Mouse (Mus musculus) adrenal gland, adult 8-10 months (tissue): ENCODE results near the gene Sars2. TPM values are rescaled to one million over a fixed set of nuclear protein-coding genes. Genes with fewer than 3 reads are reported as not detected.
"Not testable (repeated sequence)": the region's sequence is repeated elsewhere in the genome, so short reads cannot be mapped to it uniquely, and the experiment has no call there.

Experiments used
- DNase-seq: peaks from one replicate; pipeline ENCODE4 v3.0.0; 2022
- total RNA-seq, 4 experiments: library from RNA; stranded (reverse); gene quantifications; 2 replicates each; pipeline ENCODE4 v1.2.4; 2022

The Sars2 gene
- total RNA-seq, result 10 to 100 TPM; 18.0 to 26.2 (median 20.3) TPM

GRCm38 (mm10) chr7:28741709-28742438 is at the start of gene Sars2, which contains the start of gene Mrps12:
Gene Sars2 (plus strand): TSS chr7:28741992.
Gene Mrps12 (minus strand): TSS chr7:28741820.
- peak; percentile 96 for DNase-seq

- no peak for DNase-seq
Measured at GRCm38 (mm10) chr7:28692545-28693320, 49.1 kb upstream of the Sars2 start, which contains the start of gene Fbxo27. Gene Fbxo27 (plus strand): TSS chr7:28692849.

GRCm38 (mm10) chr7:28693321-28693966 is 48.3 kb upstream of the Sars2 start:
- DNase-seq, result peak; percentile 30

- no peak for DNase-seq
Measured at GRCm38 (mm10) chr7:28694423-28694822, 47.4 kb upstream of the Sars2 start.

- no peak for DNase-seq
Measured at GRCm38 (mm10) chr7:28694966-28695511, 46.8 kb upstream of the Sars2 start.

- no peak for DNase-seq
Measured at GRCm38 (mm10) chr7:28697277-28697676, 44.5 kb upstream of the Sars2 start.

- no peak for DNase-seq
Measured at GRCm38 (mm10) chr7:28700269-28700668, 41.5 kb upstream of the Sars2 start.

- not testable (repeated sequence) for DNase-seq
Measured at GRCm38 (mm10) chr7:28701306-28701705, 40.5 kb upstream of the Sars2 start.

GRCm38 (mm10) chr7:28702601-28703143 is 39.1 kb upstream of the Sars2 start:
- DNase-seq, result no peak

- no peak for DNase-seq
Measured at GRCm38 (mm10) chr7:28709454-28709853, 32.3 kb upstream of the Sars2 start.

GRCm38 (mm10) chr7:28710962-28711361 is 30.8 kb upstream of the Sars2 start:
- no peak for DNase-seq

- no peak for DNase-seq
Measured at GRCm38 (mm10) chr7:28714667-28715066, 27.1 kb upstream of the Sars2 start.

- DNase-seq, result no peak
Measured at GRCm38 (mm10) chr7:28715598-28715997, 26.2 kb upstream of the Sars2 start.

GRCm38 (mm10) chr7:28716590-28717281 is 25.1 kb upstream of the Sars2 start, which contains the start of gene Fbxo17:
Gene Fbxo17 (plus strand): TSS chr7:28716804.
- peak; percentile 55 for DNase-seq

- DNase-seq, result no peak
Measured at GRCm38 (mm10) chr7:28717726-28718125, 24.1 kb upstream of the Sars2 start.

GRCm38 (mm10) chr7:28719159-28719558 is 22.6 kb upstream of the Sars2 start:
- DNase-seq, result no peak

- DNase-seq, result no peak
Measured at GRCm38 (mm10) chr7:28719650-28720049, 22.1 kb upstream of the Sars2 start.

GRCm38 (mm10) chr7:28720753-28721537 is 20.8 kb upstream of the Sars2 start:
- DNase-seq, result no peak

GRCm38 (mm10) chr7:28722079-28722478 is 19.7 kb upstream of the Sars2 start:
- no peak for DNase-seq

- no peak for DNase-seq
Measured at GRCm38 (mm10) chr7:28724613-28725012, 17.2 kb upstream of the Sars2 start.

GRCm38 (mm10) chr7:28726600-28726999 is 15.2 kb upstream of the Sars2 start:
- peak; percentile 79 for DNase-seq
